Mouse (Mus musculus) forebrain, embryonic 10.5 days (tissue): ENCODE results near the gene Gpr171. TPM values are rescaled to one million over a fixed set of nuclear protein-coding genes. Genes with fewer than 3 reads are reported as not detected.
"Not testable (repeated sequence)": the region's sequence is repeated elsewhere in the genome, so short reads cannot be mapped to it uniquely, and the experiment has no call there.

Experiments used
- DNase-seq: peaks from one replicate; pipeline ENCODE4 v3.0.0-alpha.2; 2017; ENCODE audit warnings: low spot score; ENCODE audit errors: extremely low spot score
- H3K27ac ChIP-seq: fragments of 300-500 bp; sonication (generic); 2 replicates; pipeline ENCODE4 v1.5.1; 2016; ENCODE audit warnings: mild to moderate bottlenecking
- H3K27me3 ChIP-seq: fragments of 300-500 bp; sonication (generic); 2 replicates; pipeline ENCODE4 v1.6.1; 2016; ENCODE audit warnings: mild to moderate bottlenecking; ENCODE audit not compliant: poor library complexity, severe bottlenecking
- H3K36me3 ChIP-seq: fragments of 300-500 bp; sonication (generic); replicated peaks from 2 replicates; pipeline ENCODE4 v1.6.1; 2016; ENCODE audit warnings: mild to moderate bottlenecking, moderate library complexity
- H3K4me1 ChIP-seq: fragments of 300-500 bp; sonication (generic); 2 replicates; pipeline ENCODE4 v1.6.1; 2016
- H3K4me3 ChIP-seq: fragments of 300-500 bp; sonication (generic); 2 replicates; pipeline ENCODE4 v1.5.1; 2016; ENCODE audit warnings: mild to moderate bottlenecking, moderate library complexity
- H3K9me3 ChIP-seq: fragments of 300-500 bp; sonication (generic); 2 replicates; pipeline ENCODE4 v1.6.1; 2016; ENCODE audit warnings: mild to moderate bottlenecking, moderate library complexity
- WGBS: fragments of 180-500 bp; shearing (Covaris S2); methylation state at CpG from one replicate; pipeline ENCODE4 v1.1.7; 2016; 5-methylcytosine and 5-hydroxymethylcytosine counted together
- polyA plus RNA-seq: library from polyadenylated mRNA; unstranded; fragments of >200 nt; fragmentation: Nextera tagmentation; extraction: Ambion mirVana; gene quantifications from 2 replicates; pipeline ENCODE4 v1.2.1, GENCODE M21; 2016

The Gpr171 gene
- polyA plus RNA-seq = 1.6 TPM in 2 replicates

GRCm38 (mm10) chr3:59101218-59101986 lies at the start of gene Gpr171:
Gpr171 (minus strand) TSS chr3:59101821.
- Histone ChIP-seq H3K27me3 (no peaks in the 10 kb centered on the region), H3K4me1 (no peaks in the 10 kb centered on the region), H3K9me3 (no peaks in the 10 kb centered on the region), H3K4me3 (no peak within 1 kb of the TSS), H3K27ac (no peak within 1 kb of the TSS), H3K36me3 (no peaks in the 10 kb centered on the region)
- no peak for DNase-seq
- 88% methylated on average over 6 of the region's 6 CpGs for WGBS

- Histone ChIP-seq H3K4me1 (no peaks in the 10 kb centered on the region), H3K4me3 (no peak overlapping the region), H3K27ac (no peak overlapping the region), H3K36me3 (no peaks in the 10 kb centered on the region), H3K9me3 (no peaks in the 10 kb centered on the region), H3K27me3 (no peaks in the 10 kb centered on the region)
- no peak for DNase-seq
- WGBS = 95% methylated on average over 2 of the region's 2 CpGs
These were observed 49.0 kb upstream of the Gpr171 start for GRCm38 (mm10) chr3:59150624-59151023.

GRCm38 (mm10) chr3:59149646-59150045 lies 48.0 kb upstream of the Gpr171 start:
- Histone ChIP-seq H3K27ac (no peak overlapping the region), H3K4me1 (no peaks in the 10 kb centered on the region), H3K9me3 (no peaks in the 10 kb centered on the region), H3K36me3 (no peaks in the 10 kb centered on the region), H3K4me3 (no peak overlapping the region), H3K27me3 (no peaks in the 10 kb centered on the region)
- no peak for DNase-seq

GRCm38 (mm10) chr3:59145194-59145593 lies 43.6 kb upstream of the Gpr171 start:
- Histone ChIP-seq H3K4me1 (peaks cover 3% of the 10 kb centered on the region; the same call in 1 of the 2 replicates), H3K36me3 (no peaks in the 10 kb centered on the region), H3K9me3 (no peaks in the 10 kb centered on the region), H3K4me3 (no peak overlapping the region), H3K27ac (no peak overlapping the region), H3K27me3 (no peaks in the 10 kb centered on the region)
- 79% methylated on average over 5 of the region's 5 CpGs for WGBS
- no peak for DNase-seq

- peaks cover 10% of the 10 kb centered on the region; the same call in 1 of the 2 replicates for H3K4me1 ChIP-seq
- no peak overlapping the region for H3K4me3 ChIP-seq
- H3K9me3 ChIP-seq = no peaks in the 10 kb centered on the region
- H3K27me3 ChIP-seq = no peaks in the 10 kb centered on the region
- no peak for DNase-seq
- 83% methylated on average over 8 of the region's 8 CpGs for WGBS
- H3K27ac ChIP-seq = no peak overlapping the region
- no peaks in the 10 kb centered on the region for H3K36me3 ChIP-seq
These were observed 40.1 kb upstream of the Gpr171 start for GRCm38 (mm10) chr3:59141507-59142305.

GRCm38 (mm10) chr3:59140941-59141340 lies 39.3 kb upstream of the Gpr171 start:
- 95% methylated on average over 4 of the region's 4 CpGs for WGBS
- not testable (repeated sequence) for H3K27ac ChIP-seq, H3K4me1 ChIP-seq, DNase-seq, H3K36me3 ChIP-seq, H3K9me3 ChIP-seq, H3K4me3 ChIP-seq, H3K27me3 ChIP-seq

GRCm38 (mm10) chr3:59140115-59140514 lies 38.5 kb upstream of the Gpr171 start:
- DNase-seq = no peak
- Histone ChIP-seq H3K27ac (no peak overlapping the region), H3K9me3 (no peaks in the 10 kb centered on the region), H3K4me1 (peaks cover 10% of the 10 kb centered on the region; the same call in 1 of the 2 replicates), H3K36me3 (no peaks in the 10 kb centered on the region), H3K4me3 (no peak overlapping the region), H3K27me3 (no peaks in the 10 kb centered on the region)
- WGBS = 94% methylated on average over 2 of the region's 2 CpGs

GRCm38 (mm10) chr3:59139651-59140051 lies 38.0 kb upstream of the Gpr171 start:
- DNase-seq = no peak
- no peak overlapping the region for H3K4me3 ChIP-seq
- no peaks in the 10 kb centered on the region for H3K36me3 ChIP-seq
- H3K9me3 ChIP-seq = no peaks in the 10 kb centered on the region
- H3K4me1 ChIP-seq = peaks cover 10% of the 10 kb centered on the region; the same call in 1 of the 2 replicates
- no peak overlapping the region for H3K27ac ChIP-seq
- H3K27me3 ChIP-seq = no peaks in the 10 kb centered on the region

- no peak overlapping the region for H3K27ac ChIP-seq
- no peak overlapping the region for H3K4me3 ChIP-seq
- DNase-seq = no peak
- 76% methylated on average over 12 of the region's 12 CpGs for WGBS
- no peaks in the 10 kb centered on the region for H3K36me3 ChIP-seq
- H3K9me3 ChIP-seq = no peaks in the 10 kb centered on the region
- H3K4me1 ChIP-seq = peaks cover 10% of the 10 kb centered on the region; the same call in 1 of the 2 replicates
- H3K27me3 ChIP-seq = no peaks in the 10 kb centered on the region
These were observed 37.4 kb upstream of the Gpr171 start for GRCm38 (mm10) chr3:59138946-59139468.

- Histone ChIP-seq H3K27me3 (no peaks in the 10 kb centered on the region), H3K27ac (no peak overlapping the region), H3K9me3 (no peaks in the 10 kb centered on the region), H3K4me1 (0 out of 2 replicates have a peak, but pooled peaks cover 7% of the 10 kb centered on the region), H3K4me3 (no peak overlapping the region), H3K36me3 (no peaks in the 10 kb centered on the region)
- DNase-seq = no peak
- 85% methylated on average over 5 of the region's 5 CpGs for WGBS
These were observed 34.5 kb upstream of the Gpr171 start for GRCm38 (mm10) chr3:59135911-59136653.

GRCm38 (mm10) chr3:59133189-59133588 lies 31.6 kb upstream of the Gpr171 start:
- Histone ChIP-seq H3K27me3 (no peaks in the 10 kb centered on the region), H3K27ac (no peak overlapping the region), H3K4me3 (no peak overlapping the region), H3K9me3 (no peaks in the 10 kb centered on the region), H3K36me3 (no peaks in the 10 kb centered on the region), H3K4me1 (no peaks in the 10 kb centered on the region)
- WGBS = 92% methylated on average over 5 of the region's 5 CpGs
- DNase-seq = no peak

- no peak for DNase-seq
- H3K9me3 ChIP-seq = no peaks in the 10 kb centered on the region
- H3K4me1 ChIP-seq = no peaks in the 10 kb centered on the region
- no peaks in the 10 kb centered on the region for H3K36me3 ChIP-seq
- H3K4me3 ChIP-seq = no peak overlapping the region
- no peak overlapping the region for H3K27ac ChIP-seq
- no peaks in the 10 kb centered on the region for H3K27me3 ChIP-seq
- 88% methylated on average over 4 of the region's 4 CpGs for WGBS
These were observed 30.3 kb upstream of the Gpr171 start for GRCm38 (mm10) chr3:59131966-59132365.
